Mouse (Mus musculus) erythroblast, embryonic 14.5 days (primary cell): ENCODE measurements around the gene Mertk.

Source experiments
- GATA1 ChIP-seq: IDR thresholded peaks from 2 replicates; pipeline ENCODE4 v1.6.1; 2012; ENCODE audit warnings: low read length, inconsistent platforms, mixed read lengths
- TAL1 ChIP-seq: IDR thresholded peaks from 3 replicates; pipeline ENCODE4 v1.6.1; 2012; ENCODE audit warnings: low read length, inconsistent platforms, mixed read lengths

GRCm38 (mm10) chr2:128823893-128824292 lies 125.1 kb downstream of the Mertk start:
- TF ChIP-seq GATA1, result no peak
- TF ChIP-seq TAL1, result no peak
